Mouse (Mus musculus) hindbrain, embryonic 16.5 days (tissue): Measurements from ENCODE around the gene Eif4e1b. TPM values are rescaled to one million over a fixed set of nuclear protein-coding genes. Genes with fewer than 3 reads are reported as not detected.

Experiments used
- ATAC-seq: fragments of 200-750 bp; cut with Nextera tagmentation; 2 replicates; pipeline ENCODE4 v1.8.0; 2017; ENCODE audit warnings: moderate TSS enrichment, moderate library complexity
- H3K27ac ChIP-seq: fragments of 300-500 bp; sonication (generic); 2 replicates; pipeline ENCODE4 v1.5.1; 2014; ENCODE audit warnings: low read depth, mild to moderate bottlenecking, control low read depth, low read length, moderate library complexity
- H3K27me3 ChIP-seq: fragments of 300-500 bp; sonication (generic); replicated peaks from 2 replicates; pipeline ENCODE4 v1.6.1; 2014; ENCODE audit warnings: low read length; ENCODE audit not compliant: control insufficient read depth, insufficient read depth
- H3K36me3 ChIP-seq: fragments of 300-500 bp; sonication (generic); 2 replicates; pipeline ENCODE4 v1.6.1; 2014; ENCODE audit warnings: mild to moderate bottlenecking, low read length, moderate library complexity, mixed read lengths; ENCODE audit not compliant: control insufficient read depth, insufficient read depth
- H3K4me1 ChIP-seq: fragments of 300-500 bp; sonication (generic); 2 replicates; pipeline ENCODE4 v1.6.1; 2014; ENCODE audit warnings: low read depth, low read length; ENCODE audit not compliant: control insufficient read depth, insufficient read depth
- H3K4me2 ChIP-seq: fragments of 300-500 bp; sonication (generic); 2 replicates; pipeline ENCODE4 v1.6.1; 2014; ENCODE audit warnings: mild to moderate bottlenecking, low read length, control low read depth, moderate library complexity
- H3K4me3 ChIP-seq: fragments of 300-500 bp; sonication (generic); 2 replicates; pipeline ENCODE4 v1.5.1; 2014; ENCODE audit warnings: mild to moderate bottlenecking, low read length, control low read depth, moderate library complexity
- H3K9ac ChIP-seq: fragments of 300-500 bp; sonication (generic); 2 replicates; pipeline ENCODE4 v1.6.1; 2014; ENCODE audit warnings: low read depth, mild to moderate bottlenecking, control low read depth, low read length, moderate library complexity
- H3K9me3 ChIP-seq: fragments of 300-500 bp; sonication (generic); 2 replicates; pipeline ENCODE4 v1.6.1; 2014; ENCODE audit warnings: mild to moderate bottlenecking, low read length, moderate library complexity; ENCODE audit not compliant: control insufficient read depth
- WGBS: fragments of 180-500 bp; shearing (Covaris S2); extraction: QIAGEN DNeasy Blood & Tissue Kit; methylation state at CpG from one replicate; pipeline ENCODE4 v1.1.7; 2014; 5-methylcytosine and 5-hydroxymethylcytosine counted together
- polyA plus RNA-seq: library from polyadenylated mRNA; unstranded; fragments of >200 nt; fragmentation: Nextera tagmentation; extraction: Ambion mirVana; gene quantifications from 2 replicates; pipeline ENCODE4 v1.2.1, GENCODE M21; 2015

Eif4e1b gene
- polyA plus RNA-seq, 1 experiment from 2014 or later, result not detected

DNA sequence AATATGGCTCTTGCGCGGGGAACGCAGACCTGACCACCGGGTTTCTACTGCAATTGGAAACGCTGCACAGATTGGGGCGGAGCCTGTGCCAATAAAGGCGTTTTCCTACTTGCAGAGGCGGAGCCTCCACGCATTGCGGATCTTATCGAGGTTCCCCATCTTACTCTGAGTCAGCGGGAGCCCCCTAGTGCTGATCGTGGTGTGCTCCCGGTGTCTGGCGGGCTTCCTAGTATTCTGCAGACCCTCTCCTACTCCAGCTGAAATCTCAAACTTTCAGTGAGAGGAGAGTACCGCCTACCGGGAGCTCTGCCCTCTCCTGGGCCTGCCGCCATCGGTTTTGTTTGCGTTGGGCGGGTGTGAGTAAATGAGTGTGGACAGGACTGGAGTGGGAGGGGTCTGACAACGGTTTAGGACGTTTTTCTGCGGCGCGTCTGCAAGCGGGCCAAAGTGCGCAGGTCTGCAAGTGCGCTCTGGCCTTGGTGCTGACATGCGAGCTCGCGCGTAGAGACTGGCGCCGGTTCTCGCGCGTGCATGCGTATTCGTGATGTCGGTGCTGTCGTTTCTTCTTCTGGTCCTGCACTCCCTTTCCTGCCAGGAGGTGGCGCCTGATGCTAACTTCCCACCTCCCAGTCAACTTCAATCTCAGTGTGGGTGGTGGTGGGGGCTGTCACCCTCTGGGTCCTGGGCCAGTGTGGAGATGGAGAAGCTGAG, 25.6 kb upstream of the Eif4e1b start:
- H3K27ac ChIP-seq, result peak overlapping the region; percentile 94
- no peaks in the 10 kb centered on the region for H3K27me3 ChIP-seq
- H3K36me3 ChIP-seq, result no peaks in the 10 kb centered on the region
- peaks cover 44% of the 10 kb centered on the region for H3K4me1 ChIP-seq
- ATAC-seq, result peak; percentile 86
- no peaks in the 10 kb centered on the region for H3K9me3 ChIP-seq
- H3K4me3 ChIP-seq, result peak overlapping the region; percentile 46
- H3K4me2 ChIP-seq, result peak overlapping the region; percentile 88
- H3K9ac ChIP-seq, result peak overlapping the region; percentile 68
- under 1% methylated on average over 43 of the region's 43 CpGs for WGBS

DNA sequence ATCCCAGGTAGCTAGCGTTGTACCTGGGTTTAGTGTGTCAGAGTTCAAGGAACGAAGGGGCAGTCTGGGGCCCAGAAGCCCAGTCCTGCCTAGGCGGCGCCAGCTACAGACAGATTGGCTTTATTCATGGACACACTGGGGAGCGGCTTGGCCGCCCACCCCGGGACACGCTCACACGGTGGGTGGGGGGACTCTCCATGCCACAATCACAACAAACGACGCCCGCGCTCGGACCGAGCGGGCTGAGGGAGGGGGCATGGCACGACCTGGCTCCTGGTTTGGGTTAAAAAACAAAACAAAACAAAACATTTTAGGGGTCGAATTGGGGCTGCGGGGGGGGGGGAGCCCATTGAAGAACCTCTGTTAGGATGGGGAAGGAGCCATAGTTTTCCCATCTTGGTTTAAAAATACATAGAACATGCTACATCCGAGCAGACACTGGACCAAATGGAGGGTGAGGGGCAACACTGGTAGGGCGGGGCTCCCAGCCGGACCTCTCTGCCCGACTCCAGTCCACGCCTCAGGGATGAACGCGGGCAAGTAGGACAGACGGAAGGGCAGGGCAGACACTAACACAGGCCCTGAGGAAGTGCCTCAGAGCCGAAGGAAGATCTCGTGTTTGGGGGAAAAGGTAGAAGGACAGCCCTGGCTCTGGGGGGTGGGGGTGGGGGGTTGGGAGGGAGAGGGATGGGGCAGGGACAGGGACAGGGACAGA, 24.9 kb upstream of the Eif4e1b start:
- H3K9me3 ChIP-seq, result no peaks in the 10 kb centered on the region
- H3K9ac ChIP-seq, result peak overlapping the region; percentile 68
- H3K4me3 ChIP-seq, result peak overlapping the region; percentile 46
- no peak for ATAC-seq
- peak overlapping the region; percentile 88 for H3K4me2 ChIP-seq
- H3K27me3 ChIP-seq, result no peaks in the 10 kb centered on the region; the same call in 1 of the 2 replicates
- no peaks in the 10 kb centered on the region for H3K36me3 ChIP-seq
- WGBS, result 0% methylated on average over 29 of the region's 29 CpGs
- peaks cover 44% of the 10 kb centered on the region for H3K4me1 ChIP-seq
- peak overlapping the region; percentile 94 for H3K27ac ChIP-seq

DNA sequence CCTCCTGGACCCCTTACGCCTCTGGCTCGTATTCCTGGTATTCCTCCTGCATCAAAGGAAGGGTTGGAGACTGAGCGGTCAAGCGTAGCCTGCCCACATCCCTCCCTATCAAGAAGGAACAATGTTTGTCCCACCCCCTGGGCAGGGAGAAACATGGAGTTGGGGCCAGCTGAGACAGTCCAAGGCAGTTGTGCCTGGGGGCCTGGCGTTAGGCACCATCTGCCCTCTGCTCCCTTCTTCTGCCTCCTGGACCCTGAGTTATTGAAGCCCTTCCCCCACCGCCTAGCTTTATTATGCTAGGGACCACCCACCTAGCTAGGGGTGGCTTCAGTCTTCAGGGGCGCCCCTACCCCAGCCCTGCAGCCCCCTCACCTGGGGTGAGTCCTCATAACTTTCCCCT, 24.3 kb upstream of the Eif4e1b start:
- 6% methylated on average over 7 of the region's 7 CpGs for WGBS
- Histone ChIP-seq H3K4me2 (peak overlapping the region; percentile 88), H3K27ac (peak overlapping the region; percentile 94; the same call in 1 of the 2 replicates), H3K27me3 (peaks cover 5% of the 10 kb centered on the region; the same call in 1 of the 2 replicates), H3K36me3 (no peaks in the 10 kb centered on the region), H3K9ac (peak overlapping the region; percentile 68; the same call in 1 of the 2 replicates), H3K4me3 (no peak overlapping the region; the same call in 1 of the 2 replicates), H3K4me1 (peaks cover 47% of the 10 kb centered on the region), H3K9me3 (no peaks in the 10 kb centered on the region)
- ATAC-seq, result no peak

DNA sequence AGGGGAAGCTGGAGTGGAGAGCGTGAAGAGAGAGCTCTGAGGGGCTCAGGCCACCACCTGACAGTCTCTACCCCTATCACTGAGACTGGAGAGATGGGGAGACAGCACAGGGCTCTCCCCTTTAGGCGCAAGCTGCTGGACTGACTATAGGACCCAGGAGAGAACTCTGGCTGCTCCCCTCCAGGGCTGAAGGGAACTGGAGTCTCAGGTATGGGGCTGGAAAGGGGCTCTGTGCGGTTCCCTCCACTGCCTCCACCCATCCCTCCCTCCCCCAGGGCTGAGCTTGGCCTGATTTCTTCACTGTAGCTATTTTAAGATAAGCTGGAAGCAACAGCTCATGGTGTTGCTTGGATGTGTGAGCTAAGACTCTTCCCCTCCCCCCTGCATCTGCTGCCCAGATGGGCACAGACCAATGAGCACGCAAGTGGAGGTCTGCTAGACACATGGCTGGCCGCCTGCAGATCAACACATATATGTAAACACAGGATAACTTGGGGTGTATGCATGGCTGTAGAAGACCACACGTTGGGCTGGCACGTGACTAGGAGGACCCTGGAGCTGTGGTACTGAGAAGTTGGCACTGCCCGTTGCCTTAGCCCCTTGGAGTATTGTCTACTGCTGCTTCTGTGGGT, 23.5 kb upstream of the Eif4e1b start:
- Histone ChIP-seq H3K27ac (no peak overlapping the region), H3K4me3 (no peak overlapping the region), H3K9ac (no peak overlapping the region), H3K36me3 (no peaks in the 10 kb centered on the region), H3K9me3 (no peaks in the 10 kb centered on the region), H3K4me1 (peaks cover 45% of the 10 kb centered on the region), H3K4me2 (no peak overlapping the region), H3K27me3 (peaks cover 5% of the 10 kb centered on the region)
- WGBS, result 54% methylated on average over 8 of the region's 8 CpGs
- no peak for ATAC-seq

DNA sequence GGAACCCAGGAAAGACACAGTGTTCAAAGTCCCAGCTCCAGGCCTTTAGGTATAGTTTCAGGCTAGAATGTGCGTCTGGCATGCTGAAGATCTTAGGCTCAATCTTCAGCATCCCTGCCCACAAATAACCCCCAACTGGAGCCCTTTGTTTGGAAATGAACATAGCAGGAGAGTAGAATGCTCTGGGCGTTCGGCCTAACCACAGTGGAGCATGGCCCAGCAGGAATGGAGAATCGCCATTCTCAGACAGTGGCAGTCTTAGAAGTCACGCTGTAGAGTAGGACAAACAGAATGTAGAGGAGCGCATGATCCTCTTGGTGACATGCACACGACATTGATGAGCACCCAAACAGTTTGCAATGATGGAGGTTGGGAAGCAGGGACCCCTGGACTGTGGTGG, 22.9 kb upstream of the Eif4e1b start:
- Histone ChIP-seq H3K36me3 (no peaks in the 10 kb centered on the region), H3K27ac (no peak overlapping the region), H3K4me2 (no peak overlapping the region), H3K4me1 (peaks cover 42% of the 10 kb centered on the region), H3K4me3 (no peak overlapping the region), H3K9ac (no peak overlapping the region), H3K9me3 (no peaks in the 10 kb centered on the region), H3K27me3 (peaks cover 5% of the 10 kb centered on the region)
- WGBS, result 69% methylated on average over 7 of the region's 7 CpGs
- ATAC-seq, result no peak

DNA sequence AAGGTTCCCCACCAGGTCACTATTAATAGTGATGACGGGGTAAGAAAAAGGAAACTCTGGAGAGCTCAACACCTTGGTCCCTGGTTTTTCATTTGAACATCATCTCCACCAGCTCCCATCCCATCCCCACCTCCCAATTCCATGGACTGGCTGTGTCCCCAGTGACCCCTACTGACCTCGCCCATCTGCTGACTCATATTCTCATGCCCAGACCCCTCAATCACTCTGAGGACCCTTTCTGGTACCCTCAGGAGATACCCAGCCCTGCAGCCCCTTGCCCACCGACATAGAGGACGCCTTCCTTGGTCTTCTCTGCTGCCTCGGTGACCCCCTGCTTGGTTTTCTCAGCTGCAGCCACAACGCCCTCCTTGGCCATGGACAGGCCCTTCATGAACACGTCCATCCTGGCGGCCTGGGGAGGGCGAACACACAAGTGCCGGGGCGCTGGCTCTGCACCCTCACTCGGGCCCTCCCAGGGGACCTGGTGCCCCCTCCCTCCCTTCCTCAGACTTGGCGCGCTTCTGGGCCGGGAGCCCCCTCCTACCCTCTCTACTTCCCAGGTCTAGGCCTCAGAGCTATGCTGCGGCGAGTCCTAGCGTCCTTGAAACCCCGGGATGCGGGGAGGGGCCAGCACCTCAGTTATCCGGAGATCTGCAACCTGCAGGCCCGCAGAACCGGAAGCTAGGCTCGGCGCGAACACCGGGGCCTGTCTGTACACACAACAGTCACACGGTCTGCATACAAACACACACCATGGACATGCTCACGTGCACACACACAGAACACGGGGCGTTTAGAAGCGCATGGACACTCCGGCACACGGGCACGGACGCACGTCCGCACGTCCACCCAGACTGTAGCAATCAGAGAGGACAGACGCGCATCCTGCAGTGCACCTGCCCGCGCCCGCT, 18.3 kb upstream of the Eif4e1b start:
- Histone ChIP-seq H3K27ac (peak overlapping the region; percentile 79), H3K4me1 (peaks cover 18% of the 10 kb centered on the region), H3K4me2 (peak overlapping the region; percentile 79), H3K4me3 (peak overlapping the region; percentile 68), H3K27me3 (peaks cover 5% of the 10 kb centered on the region), H3K9ac (peak overlapping the region; percentile 85), H3K9me3 (no peaks in the 10 kb centered on the region), H3K36me3 (no peaks in the 10 kb centered on the region)
- 5% methylated on average over 38 of the region's 44 CpGs for WGBS
- peak; percentile 53 for ATAC-seq

DNA sequence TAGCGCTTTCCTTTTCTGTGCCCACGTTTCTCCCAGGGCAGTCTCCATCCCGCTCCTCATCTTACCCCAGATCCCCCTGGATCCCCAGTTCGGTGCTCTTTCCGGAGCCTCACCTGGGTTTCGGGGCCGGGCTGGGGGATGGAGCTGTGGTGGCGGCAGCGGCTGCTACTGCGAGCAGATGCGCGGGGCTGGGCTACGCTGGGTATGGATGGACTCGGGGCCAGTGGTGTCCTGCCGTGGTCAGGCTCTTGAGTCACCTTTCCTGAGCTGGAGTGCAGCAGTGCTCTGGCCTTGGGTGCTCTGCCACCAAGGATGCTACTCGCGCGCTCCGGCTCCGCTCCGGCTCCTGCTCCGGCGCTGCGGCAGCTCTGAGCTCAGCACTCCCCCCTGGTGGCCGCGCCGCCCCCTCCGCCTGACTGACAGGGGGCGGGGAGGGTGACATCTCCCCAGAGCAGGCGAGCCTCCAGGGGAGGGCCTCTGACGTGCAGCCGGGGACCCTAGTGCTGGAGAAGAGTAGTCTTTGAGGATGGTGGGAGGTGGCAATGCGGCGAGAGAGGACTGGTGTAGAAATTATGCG, 17.5 kb upstream of the Eif4e1b start, which contains the start of gene Sncb:
Sncb (minus strand) TSS at position 404 of the 577 bp plus-strand sequence.
- ATAC-seq, result peak; percentile 86
- no peaks in the 10 kb centered on the region for H3K9me3 ChIP-seq
- peaks cover 18% of the 10 kb centered on the region for H3K4me1 ChIP-seq
- H3K27me3 ChIP-seq, result peaks cover 5% of the 10 kb centered on the region
- H3K27ac ChIP-seq, result peak within 1 kb of the TSS; percentile 79
- no peaks in the 10 kb centered on the region for H3K36me3 ChIP-seq
- H3K4me2 ChIP-seq, result peak within 1 kb of the TSS; percentile 79
- 2% methylated on average over 33 of the region's 35 CpGs for WGBS
- H3K9ac ChIP-seq, result peak within 1 kb of the TSS; percentile 85
- peak within 1 kb of the TSS; percentile 68 for H3K4me3 ChIP-seq

DNA sequence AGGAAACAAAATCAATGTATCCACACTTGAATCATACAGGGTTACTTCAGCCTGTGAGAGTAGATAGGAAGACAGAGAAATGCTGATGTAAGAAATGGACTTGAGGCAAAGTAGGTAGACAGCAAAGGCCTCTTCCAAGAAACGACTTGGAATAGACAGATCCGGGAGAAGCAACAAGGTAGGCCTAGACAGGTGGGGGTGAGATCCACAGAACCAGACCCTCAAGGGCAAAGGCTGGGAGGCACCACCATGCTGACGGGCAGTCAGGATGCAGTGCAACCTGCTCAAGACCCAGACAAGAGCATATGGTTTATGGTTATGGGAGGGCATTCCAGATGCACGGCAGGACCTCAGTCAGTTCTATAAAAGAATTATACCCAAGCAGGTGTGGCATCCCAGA, 16.8 kb upstream of the Eif4e1b start:
- H3K9me3 ChIP-seq, result no peaks in the 10 kb centered on the region
- peak overlapping the region; percentile 85; the same call in 1 of the 2 replicates for H3K9ac ChIP-seq
- H3K4me1 ChIP-seq, result peaks cover 18% of the 10 kb centered on the region
- H3K4me2 ChIP-seq, result peak overlapping the region; percentile 79
- H3K27me3 ChIP-seq, result peaks cover 5% of the 10 kb centered on the region
- no peaks in the 10 kb centered on the region for H3K36me3 ChIP-seq
- peak overlapping the region; percentile 79; the same call in 1 of the 2 replicates for H3K27ac ChIP-seq
- no peak for ATAC-seq
- WGBS, result 84% methylated on average over 4 of the region's 4 CpGs
- H3K4me3 ChIP-seq, result peak overlapping the region; percentile 68
